Mouse (Mus musculus): Measurements from ENCODE around the gene Paf1. TPM values are rescaled to one million over a fixed set of nuclear protein-coding genes. Genes with fewer than 3 reads are reported as not detected.

Paf1 gene
- total and polyA plus RNA-seq, 3 experiments = 53.5 to 645 (median 99.9) TPM

DNA sequence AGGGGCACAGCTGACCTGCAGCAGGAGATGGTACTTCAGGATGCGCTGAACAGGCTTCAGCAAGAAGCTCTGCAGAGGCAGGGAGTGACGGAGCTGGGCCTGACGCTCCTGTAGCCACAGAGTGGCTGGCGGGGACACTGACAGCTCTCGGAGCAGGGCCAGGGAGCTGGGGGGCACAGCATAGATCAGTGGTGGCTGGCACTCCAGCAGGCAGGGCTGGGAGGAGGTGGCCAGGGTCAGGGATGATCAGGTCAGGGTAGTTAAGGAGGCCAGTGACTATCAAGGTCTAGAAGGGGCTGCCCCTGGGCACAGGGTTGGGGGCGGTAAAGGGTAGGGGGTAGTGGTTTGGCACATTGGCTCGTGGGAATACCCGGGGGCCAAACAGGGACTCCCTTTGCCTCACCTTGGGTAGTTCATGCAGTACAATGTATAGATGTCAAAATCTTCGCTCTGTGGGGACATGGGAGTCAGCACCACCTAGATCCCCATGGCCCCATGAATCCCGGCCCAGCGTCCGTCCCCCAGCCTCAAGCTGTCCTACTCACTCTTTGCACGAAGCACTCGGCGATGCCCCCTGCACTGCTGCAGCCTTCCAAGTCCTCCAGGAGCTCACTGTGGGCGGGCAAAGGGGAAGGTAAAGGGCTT is 24.4 kb upstream of the Paf1 start:
- H3K9me3 ChIP-seq (replicated peaks; ENCODE audit: insufficient read depth, low read length) = no peaks in the 10 kb centered on the region
- DNase-seq (ENCODE audit: low read depth, low spot score) = no peak
- peaks cover 2% of the 10 kb centered on the region; the same call in 1 of the 2 replicates for H3K79me2 ChIP-seq (ENCODE audit: control insufficient read depth, insufficient read depth, low read length, poor library complexity)
- H3K27me3 ChIP-seq (ENCODE audit: control insufficient read depth in 1 of 2, insufficient read depth in 2 of 2, low read length in 2 of 2) = no peaks in the 10 kb centered on the region
- TF ChIP-seq CHD1 (IDR thresholded peaks at IDR 0.05; ENCODE audit: low read depth, low read length) (no peak), GABPA (IDR thresholded peaks at IDR 0.05; ENCODE audit: low read depth, low read length) (no peak), RCOR1 (IDR thresholded peaks at IDR 0.05; ENCODE audit: low read depth, low read length) (no peak), MEF2A (IDR thresholded peaks at IDR 0.05; ENCODE audit: extremely low read depth, insufficient replicate concordance, low read depth, low read length, poor library complexity, severe bottlenecking) (no peak), MYB (IDR thresholded peaks at IDR 0.05; ENCODE audit: low read depth, low read length) (no peak), BHLHE40 (IDR thresholded peaks at IDR 0.05; ENCODE audit: borderline replicate concordance, low read depth, low read length) (no peak), MXI1 (IDR thresholded peaks at IDR 0.05; ENCODE audit: low read depth, low read length) (no peak), JUND (IDR thresholded peaks at IDR 0.05; ENCODE audit: low read depth, low read length) (no peak), USF2 (IDR thresholded peaks at IDR 0.05; ENCODE audit: borderline replicate concordance in 1 of 2, insufficient read depth in 1 of 2, low read depth in 1 of 2, low read length in 2 of 2) (no peak), ZKSCAN1 (IDR thresholded peaks at IDR 0.05; ENCODE audit: low read depth, low read length) (no peak), TBP (IDR thresholded peaks at IDR 0.05; ENCODE audit: low read depth, low read length) (no peak), MAZ (IDR thresholded peaks at IDR 0.05; ENCODE audit: low read depth, low read length) (no peak), SIN3A (IDR thresholded peaks at IDR 0.05; ENCODE audit: low read length) (no peak), ZMIZ1 (IDR thresholded peaks at IDR 0.05; ENCODE audit: low read depth, low read length) (no peak), USF1 (IDR thresholded peaks at IDR 0.05; ENCODE audit: low read depth, low read length) (no peak)
- H3K4me3 ChIP-seq (ENCODE audit: control insufficient read depth in 1 of 2, insufficient read depth in 1 of 2, low read depth in 2 of 2, low read length in 2 of 2) = no peak overlapping the region
- H3K27ac ChIP-seq (ENCODE audit: control insufficient read depth, low read depth, low read length) = no peak overlapping the region
- H3K9ac ChIP-seq (ENCODE audit: control insufficient read depth, low read depth, low read length, poor library complexity, severe bottlenecking) = no peak overlapping the region
- no peaks in the 10 kb centered on the region for H3K36me3 ChIP-seq (ENCODE audit: control insufficient read depth in 1 of 2, insufficient read depth in 2 of 2, low read length in 2 of 2)
- no peaks in the 10 kb centered on the region; a peak in 1 of 4 replicates for H3K4me1 ChIP-seq (ENCODE audit: control insufficient read depth in 1 of 2, insufficient read depth in 2 of 2, low read length in 2 of 2)

DNA sequence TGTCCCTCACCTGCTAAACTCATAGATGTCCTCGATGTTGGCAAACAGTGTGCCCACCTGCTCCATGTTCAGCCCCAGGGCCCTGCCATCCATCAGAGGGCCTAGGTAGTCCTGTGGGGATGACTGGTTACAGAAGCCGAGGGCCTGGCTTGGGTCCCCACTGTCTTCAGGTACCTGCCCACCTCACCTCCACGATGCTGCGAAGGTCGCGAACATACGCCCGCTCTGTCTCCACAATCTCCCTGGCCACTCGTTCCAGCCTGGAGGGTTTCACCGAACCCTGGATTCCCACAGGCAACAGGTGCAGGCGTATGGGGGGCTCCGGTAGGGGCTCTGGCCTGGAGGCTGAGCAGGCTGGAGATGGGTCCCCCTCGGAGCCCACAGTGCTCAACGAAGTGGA is 22.7 kb upstream of the Paf1 start:
- Histone ChIP-seq H3K4me1 (ENCODE audit: control insufficient read depth in 1 of 2, insufficient read depth in 2 of 2, low read length in 2 of 2) (peaks cover 0 to 7% of the 10 kb centered on the region in 2 experiments; a peak in 2 of 4 replicates), H3K4me3 (ENCODE audit: control insufficient read depth in 1 of 2, insufficient read depth in 1 of 2, low read depth in 2 of 2, low read length in 2 of 2) (no peak overlapping the region), H3K9ac (ENCODE audit: control insufficient read depth, low read depth, low read length, poor library complexity, severe bottlenecking) (no peak overlapping the region), H3K27me3 (ENCODE audit: control insufficient read depth in 1 of 2, insufficient read depth in 2 of 2, low read length in 2 of 2) (no peaks in the 10 kb centered on the region), H3K36me3 (ENCODE audit: control insufficient read depth in 1 of 2, insufficient read depth in 2 of 2, low read length in 2 of 2) (peaks cover 0 to 2% of the 10 kb centered on the region in 2 experiments; a peak in 1 of 4 replicates), H3K9me3 (replicated peaks; ENCODE audit: insufficient read depth, low read length) (no peaks in the 10 kb centered on the region), H3K27ac (ENCODE audit: control insufficient read depth, low read depth, low read length) (no peak overlapping the region), H3K79me2 (ENCODE audit: control insufficient read depth, insufficient read depth, low read length, poor library complexity) (peaks cover 2% of the 10 kb centered on the region; the same call in 1 of the 2 replicates)
- TF ChIP-seq GATA1 (IDR thresholded peaks at IDR 0.05; ENCODE audit: low read depth, low read length) (no peak), MAFK (IDR thresholded peaks at IDR 0.05; ENCODE audit: borderline replicate concordance, low read depth, low read length) (no peak), JUND (IDR thresholded peaks at IDR 0.05; ENCODE audit: low read depth, low read length) (no peak), ETS1 (IDR thresholded peaks at IDR 0.05; ENCODE audit: low read depth, low read length) (no peak), ZMIZ1 (IDR thresholded peaks at IDR 0.05; ENCODE audit: low read depth, low read length) (no peak), ZC3H11A (IDR thresholded peaks at IDR 0.05; ENCODE audit: low read depth, low read length) (no peak), CHD2 (IDR thresholded peaks at IDR 0.05; ENCODE audit: low read length) (no peak), MAX (IDR thresholded peaks at IDR 0.05; ENCODE audit: low read length) (no peak), RCOR1 (IDR thresholded peaks at IDR 0.05; ENCODE audit: low read depth, low read length) (no peak), E2F4 (IDR thresholded peaks at IDR 0.05; ENCODE audit: borderline replicate concordance, low read depth, low read length) (no peak), HCFC1 (IDR thresholded peaks at IDR 0.05; ENCODE audit: low read depth, low read length) (no peak), EP300 (IDR thresholded peaks at IDR 0.05; ENCODE audit: low read depth in 1 of 2, low read length in 2 of 2) (no peak), ZKSCAN1 (IDR thresholded peaks at IDR 0.05; ENCODE audit: low read depth, low read length) (no peak), POLR2AphosphoS2 (IDR thresholded peaks at IDR 0.05; ENCODE audit: low read length) (no peak)
- DNase-seq (ENCODE audit: low read depth, low spot score) = no peak

Data from MEL (cell line).